Mouse (Mus musculus) neural tube, embryonic 10.5 days (tissue): ENCODE measurements at regions not wholly inside any gene's neighbourhood (a gene's known extent, or its start where the extent isn't known, plus 50 kb on each side); places are given as distances from the start of the nearest gene placed in this dataset.

Experiments
- DNase-seq: peaks from one replicate; pipeline ENCODE4 v3.0.0-alpha.2; 2017; ENCODE audit warnings: low spot score; ENCODE audit errors: extremely low spot score

DNA sequence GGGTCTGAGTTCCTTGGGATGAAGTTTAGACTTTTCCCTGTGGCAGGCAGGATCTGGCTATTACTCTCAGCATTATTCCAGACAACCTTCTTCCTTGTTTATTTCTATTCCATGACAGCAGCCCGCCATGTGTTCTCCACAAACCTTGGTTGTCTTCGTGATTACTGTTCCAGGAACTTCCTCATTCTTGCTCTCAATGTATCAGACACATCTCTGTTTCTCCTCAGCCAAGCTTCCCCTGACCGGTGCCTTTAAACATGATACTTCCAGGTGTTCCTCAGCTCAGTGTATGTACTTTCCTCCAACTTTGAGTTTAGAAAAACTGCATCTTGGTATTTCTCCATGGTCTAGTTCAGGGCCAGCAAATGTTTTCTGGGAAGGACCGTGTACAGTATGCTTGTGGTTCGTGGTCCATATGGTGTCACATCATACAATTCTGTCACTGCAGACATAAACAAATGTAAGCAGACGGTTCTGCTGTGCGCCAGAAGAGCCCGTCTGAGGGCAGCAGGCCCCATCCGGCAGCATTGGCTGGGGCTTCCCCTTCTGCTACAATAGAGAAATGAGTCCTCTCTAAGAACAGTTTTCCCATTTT is 64.2 kb downstream of the Peg10 start:
- DNase-seq = peak; percentile 24

GRCm38 (mm10) chr6:4813206-4813605 is 66.1 kb downstream of the Peg10 start:
- peak; percentile 38 for DNase-seq

DNA sequence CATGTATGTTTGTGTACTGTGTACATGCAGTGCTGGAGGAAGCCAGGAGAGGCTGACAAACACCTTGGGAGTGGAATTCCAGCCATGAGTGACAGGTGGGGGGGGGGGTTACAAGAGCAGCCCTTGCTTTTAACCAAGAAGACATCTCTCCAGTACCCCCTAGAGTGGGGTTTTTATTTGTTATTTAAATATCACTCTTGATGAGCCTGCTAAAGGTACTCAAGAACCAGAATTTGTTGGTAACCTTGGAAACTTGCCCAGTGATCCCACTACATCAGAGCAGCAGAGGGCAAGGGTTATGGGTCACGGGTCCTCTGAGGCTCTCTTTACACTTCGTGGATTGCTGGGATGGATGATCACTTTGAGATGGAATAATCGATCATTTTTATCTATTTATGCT is 69.8 kb downstream of the Peg10 start:
- DNase-seq = no peak

GRCm38 (mm10) chr6:4841241-4841640 is 61.5 kb upstream of the Ppp1r9a start:
- no peak for DNase-seq

DNA sequence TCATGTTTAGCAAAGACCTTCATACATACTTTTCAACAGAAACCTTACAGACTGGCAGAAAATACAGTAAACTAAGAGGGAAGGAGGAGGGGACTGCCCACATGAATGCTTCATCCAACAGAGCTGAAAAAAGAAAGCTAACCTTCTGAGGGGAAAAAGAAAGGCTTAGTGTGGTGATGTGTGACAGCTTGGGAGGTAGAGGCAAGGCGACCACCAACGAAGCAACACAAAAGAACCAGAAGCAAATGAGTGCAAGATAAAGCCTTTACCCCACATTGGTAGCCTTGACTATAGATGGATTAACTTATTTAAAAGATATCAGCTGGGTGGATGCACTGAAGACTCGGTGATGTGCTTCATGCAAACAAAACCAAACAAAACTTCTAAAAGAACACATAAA is 53.0 kb upstream of the Ppp1r9a start:
- DNase-seq = no peak

GRCm38 (mm10) chr6:4851040-4851439 is 51.7 kb upstream of the Ppp1r9a start:
- no peak for DNase-seq
